Mouse (Mus musculus): ENCODE results near the gene Ncor2.
A peak's percentile ranks its signal among the peaks of the same experiment; 100 is the strongest.

Ncor2 gene

DNA sequence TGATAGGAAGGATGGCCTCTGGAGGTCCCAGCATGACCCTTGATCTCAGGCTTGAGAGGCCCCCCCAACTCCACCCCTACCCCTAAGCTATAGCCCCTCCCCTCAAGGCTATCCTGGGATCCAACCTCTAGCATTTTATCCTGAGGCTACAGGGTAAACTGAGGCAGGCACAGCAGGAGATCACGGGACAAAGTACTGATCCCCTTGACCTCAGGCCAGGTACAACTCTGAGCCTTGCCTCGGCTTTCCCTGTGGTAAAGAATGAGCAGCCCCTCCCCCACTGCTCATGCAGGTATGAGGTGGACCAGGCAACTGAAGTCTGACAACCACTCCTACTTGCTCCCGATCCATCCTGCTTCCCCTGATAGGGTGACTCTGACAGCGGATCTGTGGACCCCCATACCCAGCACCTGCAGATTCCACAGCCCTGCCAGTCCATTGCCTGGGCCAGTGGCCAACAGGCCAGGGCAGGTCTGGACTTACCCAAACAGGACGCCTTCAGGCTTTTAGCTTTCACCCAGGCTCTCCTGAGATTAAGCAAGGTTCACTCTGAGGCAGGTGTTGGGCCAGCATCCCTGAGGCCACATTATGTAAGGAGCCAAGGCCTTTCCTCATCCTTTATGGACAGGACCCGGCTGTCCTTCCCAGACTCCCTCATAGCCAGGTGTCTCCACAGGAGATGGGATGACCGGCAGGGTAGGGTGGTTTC lies 11.2 kb upstream of the Ncor2 start:
- DNase-seq, result no peak

DNA sequence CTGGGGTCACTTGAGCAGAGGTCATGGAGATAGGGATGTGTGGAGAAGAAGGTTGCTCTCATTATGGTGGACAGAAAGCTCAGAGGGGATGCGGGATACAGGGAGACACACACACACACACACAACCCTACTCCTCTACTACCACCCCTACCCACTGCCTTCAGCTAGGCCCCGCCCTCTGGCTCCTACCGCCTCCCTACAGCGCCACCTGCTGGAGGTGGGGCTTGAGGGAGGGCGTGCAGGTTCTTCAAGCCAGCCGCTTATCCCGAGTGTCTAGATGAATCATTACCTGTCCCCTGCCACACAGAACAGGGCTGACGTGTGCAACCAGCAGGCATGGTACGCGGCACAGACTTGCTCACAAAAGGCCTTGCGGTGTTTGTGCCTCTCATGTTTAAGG lies 10.6 kb upstream of the Ncor2 start:
- peak; percentile 69 for DNase-seq

DNA sequence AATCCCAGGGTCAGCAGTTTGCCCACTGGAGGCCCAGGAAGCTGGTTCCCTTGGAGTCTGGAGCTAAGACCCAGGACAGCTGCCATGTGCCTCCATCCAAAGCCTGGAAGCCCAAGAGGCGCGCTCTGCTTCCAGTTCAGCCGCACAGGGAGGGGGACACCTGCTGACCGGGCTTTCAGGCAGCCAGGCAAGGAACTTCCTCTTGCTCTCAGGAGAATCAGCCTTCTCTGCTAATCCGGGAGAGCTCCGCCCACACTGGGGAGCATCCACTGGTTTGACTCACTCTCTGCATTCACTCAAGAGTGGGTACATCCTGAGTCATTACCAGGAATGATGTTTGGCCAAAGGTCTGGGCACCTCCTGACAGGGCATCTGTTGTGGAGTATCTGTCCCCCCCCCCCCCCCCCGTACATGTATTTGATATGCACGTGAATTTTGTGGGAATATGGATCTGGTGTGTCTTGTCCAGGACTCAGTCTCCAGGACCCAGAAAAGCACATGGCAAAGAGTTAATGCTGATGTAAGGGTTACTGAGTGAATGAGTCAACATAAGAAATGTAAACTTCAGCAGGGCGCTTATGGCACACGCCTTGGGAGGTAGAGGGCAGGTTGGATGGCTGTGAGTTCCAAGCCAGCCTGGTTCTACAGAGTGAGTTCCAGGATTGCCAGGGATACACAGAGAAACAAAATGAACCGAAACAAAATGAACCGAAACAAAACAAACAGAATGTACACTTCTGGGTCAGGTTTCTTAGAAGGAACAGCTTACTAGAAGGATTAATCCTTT lies 10.0 kb upstream of the Ncor2 start:
- no peak for DNase-seq

DNA sequence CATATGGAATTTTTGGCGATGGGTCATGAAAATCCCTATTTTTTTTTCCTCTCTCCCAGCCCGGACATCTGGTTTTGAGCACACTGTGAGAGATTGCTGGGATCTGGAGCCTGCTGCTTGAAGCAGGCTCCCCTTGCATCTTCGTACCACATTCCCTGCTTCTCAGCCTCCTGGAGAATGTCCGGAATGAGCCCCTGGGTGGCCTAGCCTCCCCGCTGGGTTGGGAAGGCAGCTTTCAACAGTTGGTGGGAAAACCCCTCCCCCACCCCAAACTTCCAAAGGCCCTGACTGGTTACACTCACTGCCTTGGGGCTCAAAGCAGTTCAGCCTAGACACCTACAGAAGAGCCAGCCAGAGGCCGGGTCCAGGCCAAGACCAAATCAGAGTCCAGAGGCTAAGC lies 5.8 kb upstream of the Ncor2 start:
- DNase-seq, result no peak

DNA sequence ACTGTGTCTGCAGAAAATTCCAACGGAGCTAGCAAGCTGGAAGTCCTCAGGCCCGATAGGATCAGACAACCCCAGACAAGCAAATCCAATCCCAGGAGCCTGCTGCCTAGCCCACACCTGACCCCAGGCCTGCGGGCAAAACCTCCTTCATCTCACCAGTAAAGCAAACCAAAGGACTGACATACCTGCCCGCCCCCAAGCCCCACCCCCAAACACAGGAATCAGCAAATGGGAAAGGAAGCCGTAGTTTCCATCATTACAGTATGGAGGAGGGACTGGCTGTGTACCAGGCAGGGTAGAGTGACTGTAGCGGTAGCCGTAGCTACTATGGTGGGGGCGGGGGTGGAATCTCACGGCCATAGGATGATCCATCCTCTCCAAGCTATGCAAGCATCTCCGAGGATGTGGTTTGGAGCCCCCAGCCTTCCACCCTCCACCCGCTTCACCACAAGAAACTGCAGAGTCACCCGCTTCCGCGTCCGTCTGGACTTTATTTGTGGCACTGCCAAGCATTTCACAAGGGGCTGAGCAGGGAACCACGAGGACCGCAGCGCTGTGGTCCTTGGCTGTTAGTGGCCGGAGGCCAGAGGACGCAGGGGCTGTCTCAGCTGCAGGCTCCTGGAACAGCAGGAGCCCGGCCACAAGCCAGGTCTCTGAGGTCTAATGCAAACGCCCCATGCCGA lies 4.4 kb upstream of the Ncor2 start:
- DNase-seq, result no peak

DNA sequence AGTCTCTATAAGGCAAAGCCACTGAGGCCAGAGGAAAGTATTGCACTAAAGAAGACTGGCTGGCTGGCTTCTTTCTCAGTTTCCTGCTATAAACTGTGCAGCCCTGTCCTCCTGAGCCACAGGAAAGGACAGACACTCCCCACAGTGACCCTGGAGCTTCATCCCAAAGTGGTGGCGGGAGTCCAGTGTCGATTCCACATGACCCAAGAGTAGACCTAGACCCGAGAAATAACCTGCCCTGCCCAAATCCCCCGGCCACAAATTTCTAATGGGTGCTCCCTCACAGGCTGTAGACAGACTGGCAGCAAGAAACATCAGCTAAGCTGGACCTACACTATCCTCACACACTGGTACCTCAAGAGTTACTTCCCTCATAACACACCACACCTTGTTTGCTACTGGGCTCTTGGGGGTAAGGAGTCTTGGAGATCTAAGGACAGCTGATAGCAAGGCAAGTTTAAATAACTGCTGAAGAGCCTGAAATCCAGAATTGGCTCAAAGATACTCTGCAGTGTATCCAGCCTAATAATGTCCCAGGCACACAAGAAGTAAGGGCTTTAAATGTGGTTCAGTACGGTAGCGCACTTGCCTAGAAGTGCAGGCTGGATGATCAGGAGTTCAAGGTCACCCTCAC lies 1.7 kb upstream of the Ncor2 start:
- no peak for DNase-seq

DNA sequence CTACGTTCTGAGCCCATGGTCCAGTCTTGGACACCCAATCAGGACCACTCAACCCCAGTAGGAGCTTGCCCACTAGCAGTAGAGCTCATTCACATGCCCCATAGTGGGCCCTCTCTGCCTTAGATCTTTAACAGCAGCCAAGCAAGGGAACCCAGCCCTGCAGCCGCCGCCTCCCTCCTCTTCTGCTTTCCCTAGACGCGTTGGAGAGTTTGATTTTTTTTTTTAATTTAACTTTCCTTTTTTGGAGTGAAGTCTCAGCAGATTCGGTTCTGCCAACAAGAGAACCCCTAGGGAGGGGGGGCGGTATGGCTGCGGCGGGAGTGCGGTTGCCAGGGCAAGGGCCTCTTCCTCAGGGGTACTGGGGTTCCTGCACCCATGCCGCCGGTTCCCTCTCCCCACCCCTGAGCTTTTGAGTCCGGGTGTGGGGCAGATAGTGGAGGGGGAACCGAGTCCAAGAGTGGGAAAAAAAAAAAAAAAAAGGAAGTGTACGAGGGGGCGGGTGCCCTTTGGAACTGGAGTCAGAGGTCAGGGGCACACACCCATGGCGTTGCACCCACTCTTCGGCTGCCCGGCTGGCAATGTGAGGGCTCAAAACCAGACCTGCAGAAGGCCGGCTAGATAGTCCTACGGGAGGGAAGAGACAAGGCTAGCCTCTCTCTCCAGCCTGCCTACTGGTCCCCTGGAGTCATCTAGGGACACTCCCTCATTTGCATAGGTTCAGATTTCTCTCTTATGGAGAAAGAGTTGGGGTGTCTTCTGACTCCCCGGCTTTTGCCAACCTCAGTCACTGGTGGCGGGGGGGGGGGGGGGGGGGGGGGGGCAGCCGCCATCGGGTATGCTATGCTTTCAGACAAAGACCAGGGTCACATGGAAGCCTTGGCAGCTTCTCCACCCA lies 963 bp upstream of the Ncor2 start:
- peak; percentile 34 for DNase-seq

DNA sequence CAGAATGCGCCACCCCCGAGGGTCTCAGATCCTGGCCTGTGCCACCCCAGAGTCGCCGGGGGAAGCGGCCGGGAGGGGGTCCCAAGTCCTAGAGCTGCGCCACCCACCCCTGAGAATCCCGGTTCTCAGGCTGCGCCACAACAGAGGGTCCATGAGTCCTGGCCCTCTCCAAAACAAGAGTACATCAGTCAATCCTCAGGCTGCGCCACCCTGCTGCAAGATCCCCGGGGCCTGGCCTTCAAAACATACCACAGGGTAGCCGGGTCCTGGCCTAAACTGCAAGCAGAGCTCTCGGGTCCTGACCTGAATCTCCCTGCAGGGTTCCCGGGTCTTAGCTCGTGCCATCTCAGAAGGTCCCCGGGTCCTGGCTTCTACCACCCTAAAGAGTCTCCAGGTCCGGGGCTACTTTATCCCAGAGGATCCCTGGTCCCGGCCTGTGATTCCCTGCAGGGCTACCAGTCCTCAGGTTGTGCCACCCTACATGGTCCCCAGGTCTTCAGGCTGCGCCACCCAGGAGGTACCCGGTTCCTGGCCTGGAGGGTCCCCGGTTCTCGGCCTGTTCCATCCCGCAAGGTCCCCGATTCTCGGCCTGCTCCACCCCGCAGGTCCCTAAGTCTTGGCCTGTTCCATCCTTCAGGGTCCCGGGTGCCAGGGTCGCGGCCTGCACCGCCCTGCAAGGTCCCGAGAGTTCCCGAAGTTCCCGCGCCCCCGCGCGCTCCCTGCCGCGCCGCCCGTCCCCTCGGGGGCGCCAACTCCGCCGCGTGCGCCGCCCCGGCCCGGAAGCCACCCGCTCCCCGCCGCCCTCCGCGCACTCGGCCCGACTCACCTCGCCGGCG lies 630 bp downstream of the Ncor2 start:
- peak; percentile 71 for DNase-seq

DNA sequence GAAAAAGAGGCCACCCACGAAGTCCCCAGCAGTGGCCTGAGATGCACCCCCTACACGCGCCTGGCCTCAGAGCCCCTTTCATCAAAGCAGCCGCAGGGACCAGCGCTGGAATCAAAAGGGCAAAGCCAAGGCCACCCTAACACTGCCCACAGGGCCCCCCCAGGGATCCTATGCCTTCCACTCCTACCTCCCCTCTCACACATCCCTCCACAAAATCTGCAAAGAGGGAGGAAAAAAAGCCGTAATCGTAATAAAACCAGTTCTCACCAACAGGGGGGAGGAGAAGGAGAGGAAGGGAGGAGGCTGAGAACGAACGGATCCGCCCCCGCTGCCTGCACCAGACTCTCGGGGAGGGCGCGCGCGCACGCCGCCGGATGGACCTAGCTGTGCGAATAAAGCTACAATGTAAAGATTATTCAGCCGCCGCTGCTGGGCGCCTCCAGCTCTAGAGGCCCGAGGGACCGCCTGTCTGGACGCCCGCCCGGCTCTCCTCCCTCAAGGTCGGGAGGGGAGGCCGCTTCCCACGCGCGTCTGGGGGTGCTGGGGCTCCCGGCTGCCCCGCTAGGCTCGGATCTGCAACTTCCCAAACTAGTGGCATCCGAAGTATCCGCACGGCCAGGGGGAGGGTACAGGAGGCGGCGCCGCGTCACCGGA lies 1.4 kb downstream of the Ncor2 start:
- no peak for DNase-seq

DNA sequence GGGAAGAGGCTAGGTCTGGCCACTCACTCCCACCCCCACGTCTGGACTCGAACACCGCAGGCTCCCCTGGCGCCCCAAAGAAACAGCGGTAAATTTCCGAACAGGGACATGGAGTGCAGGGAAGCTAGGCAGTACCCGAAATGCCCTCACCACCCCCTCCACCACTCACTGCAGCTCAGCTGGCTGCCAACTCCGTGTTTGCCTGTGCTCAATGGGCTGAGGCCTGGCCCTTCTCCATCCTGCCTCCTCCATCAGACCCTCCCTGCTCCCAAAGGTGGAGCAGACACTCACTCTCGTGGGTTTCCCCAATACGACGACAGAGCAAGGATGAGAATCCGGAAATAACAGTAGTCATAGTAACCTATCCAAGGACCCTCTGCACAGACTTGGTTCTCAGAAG lies 2.2 kb downstream of the Ncor2 start:
- DNase-seq, result peak; percentile 54

DNA sequence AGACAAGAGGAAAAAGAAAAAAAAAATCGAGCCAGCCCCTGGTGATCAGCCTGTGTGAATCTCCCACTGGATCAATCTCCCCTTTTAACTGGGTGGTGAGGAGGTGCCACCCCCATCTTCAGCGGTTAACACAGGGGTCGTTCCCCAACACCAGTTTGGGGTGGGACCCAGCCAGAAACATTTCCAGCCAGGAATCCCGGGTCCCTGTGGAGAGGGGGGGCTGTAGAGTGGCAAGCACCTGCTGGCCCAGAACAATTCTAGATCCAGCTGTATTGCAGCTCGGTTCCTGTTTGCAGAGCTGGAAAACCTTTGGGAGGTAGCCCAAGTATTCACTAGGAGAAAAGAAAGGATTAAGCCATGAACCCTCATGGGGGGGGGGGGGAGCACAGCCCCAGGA lies 2.7 kb downstream of the Ncor2 start:
- no peak for DNase-seq

DNA sequence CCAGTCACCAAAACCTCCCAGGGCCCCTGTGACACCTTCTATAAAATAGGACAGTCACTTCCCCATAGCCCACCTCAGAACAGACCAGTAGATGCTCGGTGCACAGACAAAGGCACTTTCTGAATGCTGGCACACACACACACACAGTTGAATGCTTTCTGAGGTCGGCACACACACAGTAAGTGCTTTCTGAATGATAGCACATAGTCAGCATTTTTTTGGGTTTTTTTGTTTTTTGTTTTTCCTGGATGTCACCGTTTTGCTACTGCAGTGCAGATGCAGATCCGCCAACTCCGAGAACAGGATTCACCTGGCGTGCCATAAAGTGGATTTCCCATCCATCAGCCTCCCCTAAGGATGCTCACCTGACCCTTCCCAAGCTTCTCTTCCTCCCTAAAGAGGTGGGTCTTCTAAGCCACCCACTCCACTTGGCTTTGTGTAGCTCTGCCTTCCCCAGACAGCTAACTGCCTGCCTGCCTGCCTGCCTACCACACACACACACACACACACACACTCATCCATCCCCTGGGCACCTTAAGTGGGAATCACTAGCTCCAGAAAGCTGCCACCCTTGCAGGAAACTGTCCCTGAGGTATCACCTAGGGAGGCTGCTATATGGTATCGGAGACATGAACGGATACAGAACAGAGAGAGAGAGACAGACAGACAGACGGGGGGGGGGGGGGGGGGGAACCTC lies 3.2 kb downstream of the Ncor2 start:
- no peak for DNase-seq

DNA sequence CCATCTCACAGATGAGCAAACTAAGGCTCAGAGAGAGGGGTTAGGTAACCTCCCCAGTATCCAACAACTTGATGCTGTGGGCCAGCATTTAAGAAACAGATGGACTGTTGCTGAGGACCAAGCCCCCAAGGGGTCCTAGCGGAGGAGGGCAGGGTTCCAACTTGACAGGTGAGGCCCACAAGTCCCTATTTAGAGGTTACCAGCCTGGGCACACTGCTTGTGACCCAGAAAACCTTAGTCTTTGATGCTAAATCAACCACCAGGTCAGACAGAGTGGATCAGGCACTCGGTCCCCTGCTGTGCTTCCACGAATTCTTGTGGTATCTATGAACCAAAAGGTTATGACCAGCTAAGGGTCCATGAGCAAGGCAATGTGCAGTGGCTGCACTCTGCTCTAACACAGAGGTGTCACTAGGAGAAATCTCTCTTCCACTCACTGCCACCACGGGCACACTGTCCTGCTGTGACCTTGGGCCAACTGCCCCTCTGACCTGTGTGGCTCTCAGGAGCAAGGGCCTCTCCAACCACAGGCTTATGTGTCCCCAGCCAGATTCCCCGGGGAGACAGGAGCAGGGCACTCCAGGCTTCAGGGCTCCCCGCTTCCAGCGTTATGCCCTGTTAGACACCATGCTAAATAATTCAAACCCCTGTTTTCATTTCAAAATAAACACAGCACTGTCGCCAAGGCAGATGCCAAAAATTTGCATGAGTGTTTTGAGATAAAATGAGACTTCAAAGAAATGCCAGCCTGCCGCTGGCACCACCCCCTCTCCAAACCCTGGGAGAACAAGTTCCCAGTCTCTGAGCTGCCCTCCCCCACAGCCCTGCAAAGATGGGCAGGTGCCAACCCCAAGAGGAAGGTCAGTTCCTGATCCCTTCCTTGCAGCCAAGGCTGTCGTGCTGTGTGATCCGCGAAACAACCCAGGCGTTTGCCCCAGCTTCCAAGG lies 4.0 kb downstream of the Ncor2 start:
- peak; percentile 61 for DNase-seq

DNA sequence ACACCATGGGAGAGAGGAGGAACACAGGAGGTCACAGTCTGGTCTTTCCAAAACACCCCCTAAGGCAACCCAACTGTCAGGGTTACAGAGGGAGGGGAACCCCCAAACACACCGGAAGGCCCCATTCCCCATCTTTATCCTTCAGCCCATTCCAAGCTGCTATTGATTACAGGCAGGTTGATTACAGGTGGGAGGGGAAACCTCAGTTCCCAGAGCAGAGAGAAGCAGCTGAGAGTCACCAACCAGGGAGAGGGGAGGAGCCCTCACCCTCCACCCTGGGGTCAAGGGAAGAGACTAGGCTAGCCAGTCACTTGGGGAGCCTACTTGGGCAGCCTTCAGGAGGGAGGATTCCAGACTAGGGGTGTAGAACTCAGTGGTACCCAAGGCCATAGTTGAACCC lies 5.2 kb downstream of the Ncor2 start:
- DNase-seq, result no peak

DNA sequence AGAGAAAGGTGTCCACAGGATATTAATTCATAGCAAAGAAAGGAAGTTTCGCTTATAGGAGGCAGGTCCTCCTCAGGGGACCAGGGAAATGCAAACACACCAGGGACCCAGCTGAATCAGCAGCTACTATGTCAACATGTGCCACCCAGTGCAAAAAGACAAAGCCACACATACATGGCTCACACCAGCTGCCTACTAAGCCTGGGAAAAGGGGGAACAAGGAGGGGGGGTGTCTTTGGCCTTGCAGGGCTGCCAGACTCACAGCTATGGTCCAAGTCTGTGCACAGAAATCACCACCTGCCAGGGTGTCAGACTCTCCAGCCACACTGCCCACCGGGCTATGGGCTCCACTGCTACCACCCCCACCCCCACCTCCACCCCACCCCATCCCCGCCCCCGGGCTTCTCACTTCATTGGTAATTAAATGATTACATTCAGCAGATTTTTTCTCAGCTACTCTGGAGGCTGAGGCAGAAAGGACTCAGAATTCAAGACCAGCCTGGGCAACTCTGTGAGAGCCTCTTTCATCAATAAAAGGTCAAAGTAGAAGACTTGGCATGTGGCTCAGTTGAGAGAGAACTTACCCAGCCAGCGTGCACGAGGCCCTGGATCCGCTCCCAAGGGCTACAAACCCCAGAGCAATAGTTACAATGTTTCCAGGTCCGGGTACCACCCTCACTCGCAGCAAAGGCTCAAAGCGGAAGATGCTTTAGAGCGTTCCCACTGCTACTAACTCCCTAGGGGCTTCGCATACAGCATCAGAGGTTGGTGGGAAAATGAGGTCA lies 6.0 kb downstream of the Ncor2 start:
- no peak for DNase-seq

DNA sequence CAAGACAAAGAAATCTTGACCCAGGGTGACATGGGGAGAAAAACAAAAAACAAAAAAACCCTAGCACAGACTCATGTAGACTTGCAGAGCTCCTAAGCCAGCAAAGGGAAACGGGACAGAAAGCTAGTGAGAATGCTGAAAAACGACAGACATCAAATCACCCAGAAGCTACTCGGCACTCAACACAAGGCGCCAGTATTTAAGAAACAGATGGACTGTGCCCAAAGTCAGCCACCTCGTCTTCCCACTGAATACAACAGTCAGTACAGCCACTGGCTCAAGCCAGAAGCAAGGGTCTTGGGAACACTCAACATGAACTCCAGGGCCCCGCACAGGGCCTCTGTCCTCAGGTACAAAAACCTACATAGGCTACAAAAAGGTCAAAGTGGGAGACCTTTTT lies 7.8 kb downstream of the Ncor2 start:
- no peak for DNase-seq

DNA sequence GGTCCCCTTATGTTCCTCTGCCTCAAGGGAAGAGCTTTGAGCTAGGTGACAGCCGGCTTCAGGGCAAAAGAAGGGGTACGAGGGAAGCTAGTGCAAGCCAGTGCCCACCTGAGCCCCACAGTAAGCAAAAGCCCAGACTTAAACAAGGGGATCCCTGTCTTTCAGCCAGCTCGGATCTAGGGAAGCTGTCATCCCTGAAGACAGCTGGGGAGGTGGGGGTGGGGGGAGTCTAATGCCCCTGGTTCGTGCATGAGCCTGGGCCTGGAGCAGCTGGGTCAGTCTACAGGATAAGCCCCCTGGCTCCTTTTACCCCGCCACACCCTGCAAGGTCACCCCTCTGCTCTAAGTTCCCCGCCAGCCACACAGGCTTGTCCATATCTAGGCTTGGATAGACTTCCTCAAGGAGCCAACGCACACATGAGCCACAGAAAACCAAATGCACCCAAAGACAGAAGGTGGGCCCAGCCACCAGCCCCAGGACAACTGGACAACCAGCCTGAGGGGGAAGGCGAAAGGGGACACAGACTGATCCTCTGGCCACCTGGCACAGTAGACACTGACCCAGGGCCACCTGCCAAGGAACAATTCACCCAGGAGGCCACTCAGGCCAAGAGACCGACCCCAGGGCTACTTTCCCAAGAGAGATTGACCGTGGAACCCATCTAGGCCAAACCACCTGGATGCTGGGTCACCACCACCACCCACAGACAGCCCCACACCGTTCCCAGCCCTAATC lies 8.7 kb downstream of the Ncor2 start:
- no peak for DNase-seq

DNA sequence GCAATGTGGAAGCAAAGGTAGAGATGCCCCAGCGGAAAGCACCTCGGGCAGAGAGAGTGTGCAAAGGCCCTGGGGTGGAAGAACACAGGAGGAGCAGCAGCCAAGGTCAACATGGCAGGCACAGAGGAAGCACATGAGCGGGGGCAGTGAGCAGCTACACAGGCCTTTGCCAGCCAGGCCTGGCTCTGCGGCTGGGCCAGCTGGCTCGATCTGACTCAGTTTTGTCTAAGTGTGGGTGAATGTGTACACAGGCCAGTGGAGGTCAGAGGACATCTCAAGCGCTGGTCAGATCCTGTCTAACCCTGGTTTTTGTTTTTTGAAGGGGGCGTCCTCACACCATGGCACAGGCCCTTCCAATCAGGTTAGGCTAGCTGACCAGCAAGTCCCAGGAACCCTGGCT lies 10.9 kb downstream of the Ncor2 start:
- DNase-seq, result no peak

Data from cerebellum, adult 8-10 months (tissue).